Mouse (Mus musculus): ENCODE measurements at regions not wholly inside any gene's neighbourhood (a gene's known extent, or its start where the extent isn't known, plus 50 kb on each side); places are given as distances from the start of the nearest gene placed in this dataset.

DNA sequence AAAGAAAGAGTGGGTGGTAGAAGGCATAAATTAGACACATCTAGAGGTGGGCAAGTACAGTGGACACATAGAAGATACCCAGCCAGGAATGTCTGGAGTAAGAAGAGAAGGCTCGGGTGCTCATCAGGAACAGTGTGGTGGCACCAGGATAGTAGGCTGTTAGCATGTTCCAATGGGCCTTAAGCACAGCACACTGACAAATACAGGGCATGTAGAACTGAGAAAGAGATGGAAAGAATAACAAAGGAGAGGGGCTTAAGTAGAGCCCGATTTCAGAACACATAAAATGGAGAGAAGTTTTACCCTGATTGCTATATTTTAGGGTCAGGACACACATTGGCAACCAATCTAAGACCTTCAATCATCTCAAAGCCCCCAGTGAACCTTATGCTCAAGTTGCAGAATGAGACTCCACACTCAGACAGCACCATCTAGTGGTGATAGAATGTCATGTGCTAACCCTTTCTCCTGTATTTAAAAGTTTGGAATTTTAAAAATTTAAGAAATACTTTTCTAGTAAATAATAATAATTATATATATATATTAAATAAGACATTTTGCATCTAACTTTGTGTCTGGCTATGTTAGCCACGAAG, 418.8 kb downstream of the Tns3 start:
- DNase-seq (peak; percentile 79), ATAC-seq (ENCODE audit: insufficient read depth) (no peak)
- 29% methylated on average over 3 of the region's 3 CpGs for WGBS
- Histone ChIP-seq H3K36me3 (ENCODE audit: insufficient read depth) (no peaks in the 10 kb centered on the region), H3K9me3 (ENCODE audit: low read depth, low read length) (no peaks in the 10 kb centered on the region), H3K4me3 (ENCODE audit: low read depth, low read length) (no peak overlapping the region), H3K27ac (ENCODE audit: low read depth) (no peak overlapping the region), H3K4me1 (ENCODE audit: insufficient read depth) (no peaks in the 10 kb centered on the region), H3K9ac (no peak overlapping the region), H3K4me2 (no peak overlapping the region), H3K27me3 (ENCODE audit: insufficient read depth, low read length) (no peaks in the 10 kb centered on the region)
- TF ChIP-seq CTCF (IDR thresholded peaks at IDR 0.05; ENCODE audit: low read depth), result peak; percentile 75

GRCm38 (mm10) chr11:8238498-8238897, 425.8 kb downstream of the Tns3 start:
- no peak for ATAC-seq (ENCODE audit: insufficient read depth)
- Histone ChIP-seq H3K27ac (ENCODE audit: low read depth) (no peak overlapping the region), H3K36me3 (ENCODE audit: insufficient read depth) (no peaks in the 10 kb centered on the region), H3K9ac (no peak overlapping the region), H3K27me3 (ENCODE audit: insufficient read depth, low read length) (no peaks in the 10 kb centered on the region), H3K4me3 (ENCODE audit: low read depth, low read length) (no peak overlapping the region), H3K4me1 (ENCODE audit: insufficient read depth) (no peaks in the 10 kb centered on the region), H3K9me3 (ENCODE audit: low read depth, low read length) (0 out of 2 replicates have a peak, but pooled peaks cover 2% of the 10 kb centered on the region), H3K4me2 (no peak overlapping the region)
- 70% methylated on average over 1 of the region's 1 CpGs for WGBS
- no peak for DNase-seq
- TF ChIP-seq CTCF (IDR thresholded peaks at IDR 0.05; ENCODE audit: low read depth), result no peak

- H3K27ac ChIP-seq (ENCODE audit: low read depth), result no peak overlapping the region
- ATAC-seq (ENCODE audit: insufficient read depth) (no peak), DNase-seq (peak; percentile 8)
- no peaks in the 10 kb centered on the region for H3K4me1 ChIP-seq (ENCODE audit: insufficient read depth)
- no peak overlapping the region for H3K4me3 ChIP-seq (ENCODE audit: low read depth, low read length)
- 15% methylated on average over 4 of the region's 4 CpGs for WGBS
- no peaks in the 10 kb centered on the region for H3K36me3 ChIP-seq (ENCODE audit: insufficient read depth)
- H3K27me3 ChIP-seq (ENCODE audit: insufficient read depth, low read length), result no peaks in the 10 kb centered on the region
- H3K9me3 ChIP-seq (ENCODE audit: low read depth, low read length), result 0 out of 2 replicates have a peak, but pooled peaks cover 2% of the 10 kb centered on the region
- no peak for TF ChIP-seq CTCF (IDR thresholded peaks at IDR 0.05; ENCODE audit: low read depth)
- H3K4me2 ChIP-seq, result no peak overlapping the region
- no peak overlapping the region for H3K9ac ChIP-seq
Measured at GRCm38 (mm10) chr11:8237556-8237955, 426.8 kb downstream of the Tns3 start.

GRCm38 (mm10) chr11:8236056-8236455, 428.3 kb downstream of the Tns3 start:
- Histone ChIP-seq H3K4me2 (no peak overlapping the region), H3K9me3 (ENCODE audit: low read depth, low read length) (0 out of 2 replicates have a peak, but pooled peaks cover 2% of the 10 kb centered on the region), H3K36me3 (ENCODE audit: insufficient read depth) (no peaks in the 10 kb centered on the region), H3K27ac (ENCODE audit: low read depth) (no peak overlapping the region), H3K4me3 (ENCODE audit: low read depth, low read length) (no peak overlapping the region), H3K27me3 (ENCODE audit: insufficient read depth, low read length) (no peaks in the 10 kb centered on the region), H3K9ac (no peak overlapping the region), H3K4me1 (ENCODE audit: insufficient read depth) (no peaks in the 10 kb centered on the region)
- peak; percentile 45 for DNase-seq
- no peak for ATAC-seq (ENCODE audit: insufficient read depth)
- 76% methylated on average over 2 of the region's 2 CpGs for WGBS
- no peak for TF ChIP-seq CTCF (IDR thresholded peaks at IDR 0.05; ENCODE audit: low read depth)

- H3K4me3 ChIP-seq (ENCODE audit: low read depth, low read length), result no peak overlapping the region
- no peaks in the 10 kb centered on the region for H3K9me3 ChIP-seq (ENCODE audit: low read depth, low read length)
- H3K4me1 ChIP-seq (ENCODE audit: insufficient read depth), result peaks cover 2% of the 10 kb centered on the region; the same call in 1 of the 2 replicates
- no peak overlapping the region for H3K27ac ChIP-seq (ENCODE audit: low read depth)
- H3K36me3 ChIP-seq (ENCODE audit: insufficient read depth), result no peaks in the 10 kb centered on the region
- 59% methylated on average over 9 of the region's 9 CpGs for WGBS
- H3K4me2 ChIP-seq, result no peak overlapping the region
- H3K9ac ChIP-seq, result no peak overlapping the region
- H3K27me3 ChIP-seq (ENCODE audit: insufficient read depth, low read length), result no peaks in the 10 kb centered on the region
- no peak for ATAC-seq (ENCODE audit: insufficient read depth)
- no peak for TF ChIP-seq CTCF (IDR thresholded peaks at IDR 0.05; ENCODE audit: low read depth)
- no peak for DNase-seq
Measured at GRCm38 (mm10) chr11:8232636-8233189, 431.6 kb downstream of the Tns3 start.

GRCm38 (mm10) chr11:8229787-8230186, 434.5 kb downstream of the Tns3 start:
- H3K27ac ChIP-seq (ENCODE audit: low read depth), result no peak overlapping the region
- H3K4me3 ChIP-seq (ENCODE audit: low read depth, low read length), result no peak overlapping the region
- no peak for TF ChIP-seq CTCF (IDR thresholded peaks at IDR 0.05; ENCODE audit: low read depth)
- no peak overlapping the region for H3K9ac ChIP-seq
- no peaks in the 10 kb centered on the region for H3K36me3 ChIP-seq (ENCODE audit: insufficient read depth)
- H3K4me1 ChIP-seq (ENCODE audit: insufficient read depth), result peaks cover 3% of the 10 kb centered on the region; the same call in 1 of the 2 replicates
- no peaks in the 10 kb centered on the region for H3K27me3 ChIP-seq (ENCODE audit: insufficient read depth, low read length)
- peak; percentile 21; the same call in 1 of the 2 replicates for ATAC-seq (ENCODE audit: insufficient read depth)
- no peak overlapping the region for H3K4me2 ChIP-seq
- WGBS, result 33% methylated on average over 7 of the region's 7 CpGs
- no peaks in the 10 kb centered on the region for H3K9me3 ChIP-seq (ENCODE audit: low read depth, low read length)
- DNase-seq, result peak; percentile 59

DNA sequence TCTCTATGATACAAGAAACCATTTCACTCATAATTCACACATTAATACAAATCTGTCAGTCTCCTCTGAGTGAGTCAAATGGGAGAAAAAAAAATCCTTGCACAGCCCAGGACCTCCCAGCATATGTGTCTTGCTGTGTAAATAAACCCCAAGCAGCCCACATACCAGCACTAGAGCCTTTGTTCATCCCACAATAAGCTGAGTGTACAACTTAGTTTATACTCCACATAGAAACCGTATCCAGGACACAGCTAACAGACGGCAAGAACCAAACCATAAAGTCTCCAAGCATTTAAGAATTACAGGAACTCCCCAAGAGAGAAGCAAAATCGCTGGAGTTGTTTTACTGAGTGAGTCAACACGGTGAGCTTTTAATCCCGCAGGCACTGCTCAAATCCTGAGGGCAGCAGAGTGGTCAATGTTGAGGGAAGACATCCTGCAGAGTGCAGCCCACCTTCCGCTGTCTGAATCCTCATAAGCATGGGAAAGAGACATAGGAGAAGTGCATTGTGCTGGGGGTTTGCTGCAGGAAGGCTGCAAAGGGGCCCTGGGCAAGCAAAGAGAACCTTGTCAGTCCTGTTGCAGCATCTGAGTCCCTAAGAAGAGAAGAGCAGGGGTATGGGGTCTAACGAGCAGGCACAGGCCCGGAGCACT, 436.4 kb downstream of the Tns3 start:
- Histone ChIP-seq H3K9me3 (ENCODE audit: low read depth, low read length) (no peaks in the 10 kb centered on the region), H3K36me3 (ENCODE audit: insufficient read depth) (no peaks in the 10 kb centered on the region), H3K4me1 (ENCODE audit: insufficient read depth) (peaks cover 3% of the 10 kb centered on the region; the same call in 1 of the 2 replicates), H3K27me3 (ENCODE audit: insufficient read depth, low read length) (no peaks in the 10 kb centered on the region), H3K4me2 (no peak overlapping the region), H3K27ac (ENCODE audit: low read depth) (no peak overlapping the region), H3K4me3 (ENCODE audit: low read depth, low read length) (no peak overlapping the region), H3K9ac (no peak overlapping the region)
- peak; percentile 54; the same call in 1 of the 2 replicates for ATAC-seq (ENCODE audit: insufficient read depth)
- DNase-seq, result peak; percentile 8
- 43% methylated on average over 8 of the region's 8 CpGs for WGBS
- no peak for TF ChIP-seq CTCF (IDR thresholded peaks at IDR 0.05; ENCODE audit: low read depth)
